Mouse (Mus musculus) spleen, adult 2 months (tissue): Measurements from ENCODE around the gene D930048N14Rik. TPM values are rescaled to one million over a fixed set of nuclear protein-coding genes. Genes with fewer than 3 reads are reported as not detected.
A peak's percentile ranks its signal among the peaks of the same experiment; 100 is the strongest.

Experiments
- DNase-seq, 2 experiments: peaks; one replicate each; pipeline versions ENCODE4 v3.0.0 to v3.0.0-alpha.2; 2012 to 2021; ENCODE audit warnings: low spot score in 2 of 2, low read depth in 1 of 2
- H3K27ac ChIP-seq: fragments of 200-500 bp; 2 replicates; pipeline ENCODE4 v1.5.1; 2012; ENCODE audit warnings: low read length, inconsistent platforms; ENCODE audit not compliant: insufficient read depth
- H3K27me3 ChIP-seq: fragments of 200-500 bp; 2 replicates; pipeline ENCODE4 v1.6.1; 2012; ENCODE audit warnings: mild to moderate bottlenecking, moderate library complexity, low read length, inconsistent platforms; ENCODE audit not compliant: control insufficient read depth, insufficient read depth
- H3K36me3 ChIP-seq: fragments of 200-500 bp; 2 replicates; pipeline ENCODE4 v1.6.1; 2012; ENCODE audit warnings: mild to moderate bottlenecking, low read length, inconsistent platforms; ENCODE audit not compliant: control insufficient read depth, insufficient read depth
- H3K4me1 ChIP-seq: fragments of 200-500 bp; 2 replicates; pipeline ENCODE4 v1.6.1; 2011; ENCODE audit warnings: inconsistent platforms; ENCODE audit not compliant: control insufficient read depth, insufficient read depth, insufficient read length
- H3K4me3 ChIP-seq: fragments of 200-500 bp; 2 replicates; pipeline ENCODE4 v1.5.1; 2011; ENCODE audit warnings: mild to moderate bottlenecking, inconsistent platforms; ENCODE audit not compliant: insufficient read depth, insufficient read length; ENCODE audit errors: extremely low read depth
- CTCF ChIP-seq: fragments of 200-500 bp; IDR thresholded peaks from 2 replicates; pipeline ENCODE4 v1.5.1; 2011; ENCODE audit warnings: mild to moderate bottlenecking, inconsistent platforms; ENCODE audit not compliant: insufficient read depth, insufficient read length, insufficient replicate concordance; ENCODE audit errors: extremely low read depth
- POLR2A ChIP-seq: fragments of 200-500 bp; IDR thresholded peaks from 2 replicates; pipeline ENCODE4 v1.6.1; 2011; ENCODE audit warnings: low read depth, low read length, inconsistent platforms
- WGBS: fragments of 180-500 bp; shearing (Covaris S2); methylation state at CpG from one replicate; pipeline ENCODE4 v1.1.7; 2018; 5-methylcytosine and 5-hydroxymethylcytosine counted together
- polyA plus RNA-seq: library from polyadenylated mRNA; depleted of rRNA; stranded (reverse); fragments of >200 nt; gene quantifications from 2 replicates; pipeline ENCODE4 v1.2.3, GENCODE M21; 2012

The D930048N14Rik gene
- polyA plus RNA-seq, 1 experiment = 3.4 TPM

- H3K4me3 ChIP-seq = peak overlapping the region; percentile 40; the same call in 1 of the 2 replicates
- TF ChIP-seq CTCF (no peak), POLR2A (no peak)
- peak overlapping the region; percentile 91 for H3K27ac ChIP-seq
- H3K27me3 ChIP-seq = no peaks in the 10 kb centered on the region
- 10% methylated on average over 16 of the region's 16 CpGs for WGBS
- peaks cover 47% of the 10 kb centered on the region for H3K4me1 ChIP-seq
- H3K36me3 ChIP-seq = peaks cover 6% of the 10 kb centered on the region
- DNase-seq = peak; percentile 76 to 82
Observed at GRCm38 (mm10) chr11:51644217-51644616, 6.5 kb upstream of the D930048N14Rik start.

- 0 out of 2 replicates have a peak overlapping the region, but pooled peaks have one; percentile 87 for H3K27ac ChIP-seq
- no peak for DNase-seq
Observed at GRCm38 (mm10) chr11:51645293-51645692, 5.5 kb upstream of the D930048N14Rik start.

GRCm38 (mm10) chr11:51646245-51646644 lies 4.5 kb upstream of the D930048N14Rik start:
- peaks cover 6% of the 10 kb centered on the region for H3K36me3 ChIP-seq
- TF ChIP-seq POLR2A (no peak), CTCF (no peak)
- H3K4me1 ChIP-seq = peaks cover 51% of the 10 kb centered on the region
- H3K4me3 ChIP-seq = no peak overlapping the region
- H3K27ac ChIP-seq = peak overlapping the region; percentile 67
- WGBS = 72% methylated on average over 7 of the region's 7 CpGs
- no peak for DNase-seq
- H3K27me3 ChIP-seq = no peaks in the 10 kb centered on the region

More at GRCm38 (mm10) chr11:51645293-51645692, 5.5 kb upstream of the D930048N14Rik start:
- no peak overlapping the region for H3K4me3 ChIP-seq
- no peaks in the 10 kb centered on the region for H3K27me3 ChIP-seq
- TF ChIP-seq POLR2A (no peak), CTCF (no peak)
- WGBS = 87% methylated on average over 13 of the region's 13 CpGs
- H3K36me3 ChIP-seq = peaks cover 6% of the 10 kb centered on the region
- H3K4me1 ChIP-seq = peaks cover 51% of the 10 kb centered on the region

GRCm38 (mm10) chr11:51646751-51647667 lies 3.7 kb upstream of the D930048N14Rik start:
- Histone ChIP-seq H3K27me3 (no peaks in the 10 kb centered on the region), H3K4me1 (peaks cover 51% of the 10 kb centered on the region), H3K36me3 (peaks cover 6% of the 10 kb centered on the region), H3K27ac (peak overlapping the region; percentile 67), H3K4me3 (0 out of 2 replicates have a peak overlapping the region, but pooled peaks have one; percentile 0)
- 35% methylated on average over 15 of the region's 15 CpGs for WGBS
- peak in 1 of 2 experiments; percentile 21 for DNase-seq
- TF ChIP-seq CTCF = no peak
- no peak for TF ChIP-seq POLR2A

- no peak for TF ChIP-seq CTCF
- no peak for TF ChIP-seq POLR2A
- Histone ChIP-seq H3K27ac (no peak overlapping the region), H3K4me1 (peaks cover 44% of the 10 kb centered on the region), H3K36me3 (peaks cover 3% of the 10 kb centered on the region), H3K4me3 (no peak overlapping the region), H3K27me3 (no peaks in the 10 kb centered on the region)
- WGBS = 73% methylated on average over 3 of the region's 3 CpGs
- DNase-seq = no peak
Observed at GRCm38 (mm10) chr11:51648566-51648965, 2.2 kb upstream of the D930048N14Rik start.

- no peak for TF ChIP-seq CTCF
- no peak for TF ChIP-seq POLR2A
- H3K36me3 ChIP-seq = peaks cover 3% of the 10 kb centered on the region
- H3K27ac ChIP-seq = no peak overlapping the region
- H3K4me3 ChIP-seq = peak overlapping the region; percentile 26; the same call in 1 of the 2 replicates
- H3K4me1 ChIP-seq = peaks cover 37% of the 10 kb centered on the region
- no peak for DNase-seq
- H3K27me3 ChIP-seq = no peaks in the 10 kb centered on the region
- WGBS = 46% methylated on average over 11 of the region's 11 CpGs
Observed at GRCm38 (mm10) chr11:51649111-51649888, 1.5 kb upstream of the D930048N14Rik start.
